ENCODE assay signal across 28 mouse cellular contexts in genomic region chr7:24664301-24664700, GRCm38 (mm10). TPM values are rescaled to one million over a fixed set of nuclear protein-coding genes. Genes with fewer than 3 reads are reported as not detected.
"Had no signal": no experiment of that assay in that cellular context is flagged by ENCODE, and none has a peak within 500 bp of the region (broad histone marks: within the 10 kb centered on the region; RNA-seq: fewer than 3 reads in every experiment).

No protein-coding gene starts in this region.

- H3K4me2 ChIP-seq: lung, embryonic 14.5 days; midbrain, embryonic 12.5 days; neural tube, embryonic 13.5 days; neural tube, embryonic 15.5 days had no signal

- H3K27me3 ChIP-seq: neural tube, embryonic 13.5 days; neural tube, embryonic 15.5 days had no signal

- H3K4me3 ChIP-seq: midbrain, embryonic 10.5 days; midbrain, embryonic 12.5 days; myocyte; neural tube, embryonic 13.5 days; neural tube, embryonic 15.5 days had no signal

- ATAC-seq: midbrain, embryonic 16.5 days had no signal

- H3K36me3 ChIP-seq: midbrain, embryonic 10.5 days; midbrain, embryonic 12.5 days; neural tube, embryonic 13.5 days; neural tube, embryonic 15.5 days had no signal

- H3K4me1 ChIP-seq: midbrain, embryonic 12.5 days; neural tube, embryonic 13.5 days; neural tube, embryonic 15.5 days had no signal

- H3K27ac ChIP-seq: macrophage; midbrain, embryonic 10.5 days; midbrain, embryonic 12.5 days; neural tube, embryonic 13.5 days; neural tube, embryonic 15.5 days had no signal

- DNase-seq: lung, adult 18-20 months; lung, embryonic 14.5 days; lung, postnatal 14 days; lung, postnatal 36 days; midbrain, embryonic 14.5 days; retina, postnatal 1 day; right cerebral cortex, adult 18-20 months; right cerebral cortex, postnatal 25 days; right cerebral cortex, postnatal 4 days; spleen, adult 18-20 months; thymus, adult 18-20 months; thymus, postnatal 14 days; thymus, postnatal 36 days had no signal

- H3K9me3 ChIP-seq: midbrain, embryonic 10.5 days; midbrain, embryonic 12.5 days; neural tube, embryonic 13.5 days; neural tube, embryonic 15.5 days had no signal

- H3K9ac ChIP-seq: lung, embryonic 14.5 days; midbrain, embryonic 12.5 days; neural tube, embryonic 13.5 days; neural tube, embryonic 15.5 days had no signal

RNA-seq across cellular contexts. Expression of gene Tex101, which starts 12.2 kb away (rescaled TPM):
- total RNA-seq: megakaryocyte progenitor cell, adult 5-6 weeks; megakaryocyte-erythroid progenitor cell, adult 5-6 weeks had no signal
- polyA plus RNA-seq: lung, embryonic 14.5 days; lung, embryonic 16.5 days; macrophage; midbrain, embryonic 10.5 days; midbrain, embryonic 12.5 days; midbrain, embryonic 14.5 days; midbrain, embryonic 16.5 days; myocyte; neural tube, embryonic 11.5 days; neural tube, embryonic 13.5 days; neural tube, embryonic 15.5 days; small intestine, adult 2 months; stomach, embryonic 14.5 days; stomach, embryonic 16.5 days; thymus, postnatal 0 days had no signal

RNA-seq across cellular contexts. Expression of gene Lypd3, which starts 28.0 kb away (rescaled TPM):
- total RNA-seq: megakaryocyte progenitor cell, adult 5-6 weeks; megakaryocyte-erythroid progenitor cell, adult 5-6 weeks had no signal
- polyA plus RNA-seq: macrophage, myocyte had no signal

RNA-seq across cellular contexts. Expression of gene BC049730, which starts 44.7 kb away (rescaled TPM):
- total RNA-seq: megakaryocyte progenitor cell, adult 5-6 weeks; megakaryocyte-erythroid progenitor cell, adult 5-6 weeks had no signal
- polyA plus RNA-seq: lung, embryonic 14.5 days; lung, embryonic 16.5 days; macrophage; midbrain, embryonic 10.5 days; midbrain, embryonic 12.5 days; midbrain, embryonic 14.5 days; midbrain, embryonic 16.5 days; myocyte; neural tube, embryonic 11.5 days; neural tube, embryonic 13.5 days; neural tube, embryonic 15.5 days; small intestine, adult 2 months; stomach, embryonic 14.5 days; stomach, embryonic 16.5 days; thymus, postnatal 0 days had no signal

RNA-seq across cellular contexts. Expression of gene Phldb3, which starts 53.7 kb away (rescaled TPM):
- polyA plus RNA-seq: midbrain, embryonic 10.5 days; midbrain, embryonic 12.5 days; midbrain, embryonic 14.5 days; midbrain, embryonic 16.5 days; neural tube, embryonic 11.5 days; neural tube, embryonic 13.5 days; neural tube, embryonic 15.5 days had no signal
